Mouse (Mus musculus): ENCODE data around the gene Tmtc4.

The Tmtc4 gene

DNA sequence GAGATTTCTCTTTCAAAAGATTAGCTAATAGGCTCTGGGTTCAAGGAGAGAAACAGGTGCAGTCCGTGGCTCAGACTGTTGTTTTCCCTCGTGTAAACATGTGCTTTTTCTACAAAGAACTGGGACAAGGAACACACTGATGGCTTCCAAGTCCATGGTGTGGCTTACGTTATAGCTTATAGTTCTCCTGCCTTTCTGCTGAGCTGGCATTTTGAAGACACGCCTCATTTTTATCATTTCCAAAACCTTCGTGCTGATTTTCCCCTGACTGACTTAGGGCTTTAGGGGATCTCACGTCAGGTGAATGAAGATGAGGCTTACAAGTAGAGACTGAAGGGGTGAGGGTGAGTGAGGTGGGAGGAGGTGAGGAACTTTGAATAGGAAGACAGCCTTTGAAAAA, 111.2 kb downstream of the Tmtc4 start:
- DNase-seq (ENCODE audit: low spot score), result no peak

DNA sequence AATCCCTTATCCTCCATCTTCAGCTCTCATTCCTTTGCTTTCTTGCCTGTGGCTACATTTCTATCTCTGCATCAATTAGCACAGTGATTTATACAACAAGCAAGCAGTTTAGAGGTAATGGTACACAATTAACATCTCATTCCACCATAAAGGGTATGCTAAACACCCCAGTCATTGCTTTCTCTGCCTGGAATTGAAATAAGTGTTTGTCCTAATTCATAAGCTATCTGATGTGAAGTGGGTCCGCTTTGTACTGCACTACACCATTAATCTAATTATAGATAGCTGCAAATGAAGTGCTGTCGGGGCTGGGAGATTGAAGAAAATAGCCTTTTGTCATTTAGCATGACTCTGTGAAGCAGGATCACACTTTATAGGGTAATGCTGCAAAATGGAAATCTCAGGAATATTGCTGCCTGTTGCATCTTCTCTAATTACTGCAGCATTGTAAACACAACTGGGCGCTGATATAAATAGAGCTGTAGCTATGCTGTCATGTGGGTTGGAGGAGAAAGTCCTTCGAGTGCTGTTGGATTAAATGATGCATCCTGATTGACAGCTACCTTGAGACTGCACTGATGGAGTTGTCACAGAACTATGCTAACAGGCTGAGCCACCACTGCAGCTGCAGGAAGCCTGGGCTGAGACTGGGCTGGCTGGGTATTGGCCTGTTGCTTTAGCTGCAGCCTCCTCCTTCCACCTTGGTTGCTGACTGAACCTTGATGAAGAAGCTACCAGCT, 111.8 kb downstream of the Tmtc4 start:
- no peak for DNase-seq (ENCODE audit: low spot score)

DNA sequence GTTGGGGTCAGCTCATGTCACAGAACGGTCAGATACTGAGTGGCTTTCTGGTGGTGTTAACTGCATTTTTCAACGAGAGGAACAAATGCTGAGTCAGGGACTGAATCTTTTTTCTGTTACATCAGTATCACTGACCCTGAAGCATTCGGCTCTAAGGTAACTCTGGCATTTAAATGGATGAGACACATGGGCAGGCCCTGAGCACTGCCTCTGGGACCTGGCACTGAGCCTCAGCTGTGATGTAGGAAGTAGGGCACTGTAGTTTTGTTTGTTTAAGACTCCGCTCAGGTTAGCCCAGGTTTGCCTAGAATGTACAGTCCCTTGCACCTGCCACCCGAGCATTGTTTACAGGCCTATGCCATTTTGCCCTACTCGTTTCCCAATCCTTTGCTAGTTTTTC, 114.0 kb downstream of the Tmtc4 start:
- no peak for DNase-seq (ENCODE audit: low spot score)
